Mouse (Mus musculus): ENCODE data around the gene Ushbp1.
"Not testable (repeated sequence)": the region's sequence is repeated elsewhere in the genome, so short reads cannot be mapped to it uniquely, and the experiment has no call there.

The Ushbp1 gene

DNA sequence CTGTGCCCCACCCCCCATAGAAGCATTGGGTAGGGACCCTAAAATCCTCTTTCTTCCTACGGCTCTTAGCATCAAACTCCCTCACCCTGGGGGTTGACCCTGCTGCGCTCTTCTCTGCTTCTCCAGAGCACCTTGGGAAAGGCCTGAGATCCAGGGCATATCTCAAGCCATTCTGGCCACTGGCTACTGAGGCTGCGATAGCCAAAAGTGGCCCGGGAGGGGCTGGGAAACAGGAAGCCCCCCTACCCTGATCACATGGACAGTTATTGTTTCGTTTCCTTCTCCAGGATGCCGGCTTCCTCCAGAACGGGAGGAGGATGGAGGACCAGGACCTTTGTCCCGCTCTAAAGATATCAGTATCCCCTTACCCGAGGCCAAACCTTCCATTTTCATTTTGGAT is at the start of gene Ushbp1:
Ushbp1 (minus strand) TSS at position 174 of the 400 bp plus-strand sequence.
- in situ Hi-C loops (cut with MboI; ENCODE audit: low sequenced_read_pairs), result no loop called here

DNA sequence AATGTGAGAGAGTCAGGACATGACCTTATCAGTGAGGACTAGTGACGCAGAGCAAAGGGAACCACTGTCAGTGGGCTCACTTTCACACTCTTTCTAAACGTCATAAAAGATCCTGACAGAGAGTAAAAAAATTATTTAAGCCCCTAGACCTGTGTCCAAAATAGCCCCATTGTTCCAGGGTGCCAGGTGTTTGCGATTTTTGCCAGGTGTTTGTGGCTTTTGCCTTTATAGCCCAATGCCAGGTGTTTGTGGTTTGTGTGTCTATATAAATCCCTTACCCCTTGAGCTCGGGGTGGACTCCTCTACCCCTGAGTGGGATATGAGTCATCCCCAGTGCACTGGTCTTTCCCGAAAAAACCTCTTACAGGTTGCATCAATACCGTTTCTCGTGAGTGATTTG is 49.5 kb upstream of the Ushbp1 start:
- in situ Hi-C loops (cut with MboI; ENCODE audit: low sequenced_read_pairs), result no loop called here

DNA sequence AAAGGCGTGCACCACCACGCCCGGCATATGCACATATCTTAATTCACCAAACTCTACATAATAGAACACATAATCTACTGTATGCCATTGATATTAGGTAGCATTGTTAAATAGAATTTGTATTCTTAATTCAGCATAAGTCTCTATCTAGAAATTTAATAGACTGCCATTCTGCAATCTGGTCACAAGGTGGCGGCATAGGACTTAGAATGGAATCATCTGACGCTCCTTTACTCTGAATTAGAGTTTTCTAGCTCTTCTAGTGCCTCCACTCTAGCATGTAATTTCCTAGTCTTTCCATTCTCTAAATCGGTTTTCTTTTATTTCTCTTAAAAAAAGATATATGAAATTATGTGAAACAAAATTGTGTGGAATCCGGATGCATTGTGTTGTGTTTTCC is 45.8 kb upstream of the Ushbp1 start:
- in situ Hi-C loops (cut with MboI; ENCODE audit: low sequenced_read_pairs), result no loop called here

DNA sequence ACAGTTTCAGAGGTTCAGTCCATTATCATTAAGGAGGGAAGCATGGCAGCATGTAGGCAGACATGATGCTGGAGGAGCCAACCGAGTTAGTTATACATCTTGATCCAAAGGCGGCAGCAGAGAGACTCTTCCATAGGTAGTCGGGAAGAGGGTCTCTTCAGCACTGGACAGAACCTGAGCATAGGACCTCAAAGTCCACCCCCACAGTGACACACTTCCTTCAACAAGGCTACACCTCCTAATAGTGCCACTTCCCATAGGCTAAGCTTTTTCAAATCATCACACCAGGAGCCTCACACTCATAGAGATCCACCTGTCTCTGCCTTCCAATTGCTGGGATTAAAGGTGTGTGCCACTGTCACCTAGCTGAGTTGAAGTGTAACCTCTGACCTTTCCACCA is 41.4 kb upstream of the Ushbp1 start:
- in situ Hi-C loops (cut with MboI; ENCODE audit: low sequenced_read_pairs), result no loop called here

DNA sequence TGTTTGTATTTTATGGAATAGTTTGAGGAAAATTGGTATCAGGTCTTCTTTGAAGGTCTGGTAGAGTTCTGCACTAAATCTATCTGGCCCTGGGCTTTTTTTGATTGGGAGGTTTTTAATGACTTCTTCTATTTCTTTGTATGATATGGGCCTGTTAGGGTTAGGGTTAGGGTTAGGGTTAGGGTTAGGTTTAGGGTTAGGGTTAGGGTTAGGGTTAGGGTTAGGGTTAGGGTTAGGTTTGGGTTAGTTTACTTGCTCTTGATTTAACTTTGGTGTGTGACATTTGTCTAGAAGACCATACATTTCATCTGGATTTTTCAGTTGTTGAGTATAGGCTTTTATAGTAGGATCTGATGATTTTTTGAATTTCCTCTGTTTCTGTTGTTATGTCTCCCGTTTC is 37.3 kb upstream of the Ushbp1 start:
- in situ Hi-C loops (cut with MboI; ENCODE audit: low sequenced_read_pairs), result not testable (repeated sequence)

- in situ Hi-C loops (cut with MboI; ENCODE audit: low sequenced_read_pairs), result no loop called here
Measured at GRCm38 (mm10) chr8:71422121-71422520, 26.5 kb upstream of the Ushbp1 start.

DNA sequence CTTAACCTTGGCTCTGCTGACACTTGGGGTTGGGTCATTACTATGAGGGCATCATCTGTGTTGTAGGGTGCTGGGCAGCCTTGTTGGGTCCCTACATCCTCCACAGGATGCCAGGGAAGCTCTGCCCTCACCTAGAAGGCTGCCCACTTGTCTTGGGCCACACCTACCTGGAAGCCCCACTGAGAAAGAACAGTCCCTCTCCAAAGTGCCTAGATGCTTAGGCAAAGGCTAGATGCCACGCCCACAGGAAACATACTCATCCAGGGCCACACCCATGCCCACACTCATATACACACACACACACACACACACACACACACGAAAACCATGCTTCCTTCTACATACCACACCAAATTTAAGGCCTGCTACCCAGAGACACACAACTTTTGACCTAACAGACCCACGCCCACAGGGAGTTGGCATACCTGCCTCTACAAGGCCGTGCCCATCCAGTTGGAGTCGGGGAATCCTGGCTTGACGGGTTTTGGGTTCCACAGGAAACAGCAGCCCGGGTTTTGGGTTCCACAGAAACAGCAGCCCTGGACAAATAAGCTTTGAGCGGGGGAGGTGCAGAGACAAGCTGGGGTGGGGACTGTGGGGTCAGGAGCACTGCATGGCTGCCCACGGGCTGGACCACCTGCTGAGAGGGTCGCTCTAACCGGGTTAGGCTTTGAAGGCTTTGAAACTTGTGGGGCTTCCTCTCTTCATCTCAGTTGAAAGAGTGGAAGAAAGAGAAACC is 16.1 kb upstream of the Ushbp1 start:
- in situ Hi-C loops (cut with MboI; ENCODE audit: low sequenced_read_pairs), result no loop called here

- in situ Hi-C loops (cut with MboI; ENCODE audit: low sequenced_read_pairs), result no loop called here
Measured at GRCm38 (mm10) chr8:71408231-71408630, 12.6 kb upstream of the Ushbp1 start.

GRCm38 (mm10) chr8:71407441-71407840 is 11.8 kb upstream of the Ushbp1 start:
- in situ Hi-C loops (cut with MboI; ENCODE audit: low sequenced_read_pairs), result no loop called here

- in situ Hi-C loops (cut with MboI; ENCODE audit: low sequenced_read_pairs), result no loop called here
Measured at GRCm38 (mm10) chr8:71406099-71407015, 10.8 kb upstream of the Ushbp1 start.

DNA sequence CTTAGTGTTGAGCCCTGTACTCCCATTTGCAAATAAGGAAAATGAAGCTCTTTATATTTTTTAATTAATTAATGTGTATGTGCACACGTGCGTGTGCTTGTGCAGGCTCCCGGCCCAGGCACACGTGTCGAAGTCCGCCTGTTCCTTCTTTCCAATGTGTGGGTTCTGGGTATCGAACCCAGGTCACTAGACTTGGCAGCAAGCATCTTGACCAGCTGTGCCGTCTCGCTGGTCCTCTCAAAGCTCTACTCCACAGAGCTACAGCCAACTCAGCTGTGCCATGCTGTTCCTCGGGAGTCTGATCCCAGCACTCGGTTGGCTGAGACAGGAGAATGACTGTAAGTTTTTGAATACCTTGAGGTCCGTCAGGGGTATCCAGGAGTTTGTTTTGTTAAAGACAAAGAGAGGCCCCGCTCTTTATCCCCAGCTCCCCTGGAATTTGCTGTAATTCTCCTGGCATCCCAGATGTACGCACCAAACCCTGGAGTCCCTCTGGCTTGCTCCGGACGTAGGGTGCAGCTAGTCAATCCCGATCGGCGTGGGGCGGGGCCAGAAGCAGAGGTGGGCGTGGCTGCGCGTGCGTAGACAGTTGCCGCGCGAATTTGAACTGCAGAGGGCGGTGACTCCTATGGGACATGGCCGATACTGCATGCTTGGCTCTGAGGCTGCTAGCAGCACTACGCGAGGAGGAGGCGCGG is 9.9 kb upstream of the Ushbp1 start, which contains the start of gene Ankle1:
Ankle1 (plus strand) TSS at position 610 of the 698 bp plus-strand sequence.
- in situ Hi-C loops (cut with MboI; ENCODE audit: low sequenced_read_pairs), result no loop called here

- in situ Hi-C loops (cut with MboI; ENCODE audit: low sequenced_read_pairs), result no loop called here
Measured at GRCm38 (mm10) chr8:71404951-71405351, 9.3 kb upstream of the Ushbp1 start.

DNA sequence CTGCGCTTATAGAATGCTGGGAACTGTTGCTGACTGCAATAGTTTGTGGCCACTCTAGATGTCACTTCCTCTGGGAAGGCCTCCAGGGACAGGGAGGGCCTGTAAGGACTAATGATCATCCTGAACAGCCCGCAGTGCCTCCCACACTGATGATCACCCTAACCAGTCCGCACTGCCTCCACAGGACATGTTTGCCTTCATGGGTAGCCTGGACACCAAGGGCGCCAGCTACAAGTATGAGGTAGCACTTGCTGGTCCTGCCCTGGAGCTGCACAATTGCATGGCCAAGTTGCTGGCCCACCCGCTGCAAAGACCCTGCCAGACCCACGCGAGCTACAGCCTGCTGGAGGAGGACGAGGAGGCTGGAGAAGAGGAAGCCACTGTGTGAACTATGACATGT is 8.4 kb upstream of the Ushbp1 start:
- in situ Hi-C loops (cut with MboI; ENCODE audit: low sequenced_read_pairs), result no loop called here

DNA sequence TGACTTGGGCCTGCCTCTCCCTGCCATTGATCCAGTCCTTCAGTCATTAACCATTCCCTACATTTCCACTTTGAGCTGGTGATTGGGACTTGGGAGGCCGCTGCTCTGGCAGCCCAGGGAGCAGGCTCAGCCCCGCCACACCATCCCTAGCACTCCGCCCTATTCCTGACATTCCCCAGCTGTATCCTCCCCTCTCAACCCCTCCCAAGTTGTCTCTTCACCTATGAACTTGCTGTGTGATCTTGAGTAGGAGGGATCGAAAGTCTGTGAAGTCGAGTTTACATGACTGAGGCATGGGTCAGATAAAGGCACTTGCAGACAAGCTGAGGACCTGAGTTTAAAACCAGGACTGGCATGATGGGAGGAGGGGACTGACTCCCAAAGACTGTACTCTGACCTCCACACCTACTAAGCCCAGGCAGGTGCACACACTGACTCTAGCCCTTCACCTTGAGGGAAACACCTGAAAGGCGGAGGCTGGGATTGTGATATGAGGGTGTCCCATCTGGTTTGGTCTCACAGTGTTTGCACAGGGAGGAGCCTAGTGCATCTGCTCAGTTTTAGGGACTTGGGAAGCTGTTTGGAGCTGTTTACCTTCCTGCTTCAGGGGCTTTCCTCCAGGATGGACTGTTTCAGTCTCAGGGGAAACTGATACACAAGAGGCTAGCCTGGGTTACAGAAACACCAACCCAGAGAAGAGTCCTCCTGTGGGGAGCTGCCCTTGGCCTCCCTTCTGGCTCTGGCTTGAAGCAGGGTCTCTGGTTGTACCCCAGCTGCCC is 7.7 kb upstream of the Ushbp1 start:
- in situ Hi-C loops (cut with MboI; ENCODE audit: low sequenced_read_pairs), result no loop called here

DNA sequence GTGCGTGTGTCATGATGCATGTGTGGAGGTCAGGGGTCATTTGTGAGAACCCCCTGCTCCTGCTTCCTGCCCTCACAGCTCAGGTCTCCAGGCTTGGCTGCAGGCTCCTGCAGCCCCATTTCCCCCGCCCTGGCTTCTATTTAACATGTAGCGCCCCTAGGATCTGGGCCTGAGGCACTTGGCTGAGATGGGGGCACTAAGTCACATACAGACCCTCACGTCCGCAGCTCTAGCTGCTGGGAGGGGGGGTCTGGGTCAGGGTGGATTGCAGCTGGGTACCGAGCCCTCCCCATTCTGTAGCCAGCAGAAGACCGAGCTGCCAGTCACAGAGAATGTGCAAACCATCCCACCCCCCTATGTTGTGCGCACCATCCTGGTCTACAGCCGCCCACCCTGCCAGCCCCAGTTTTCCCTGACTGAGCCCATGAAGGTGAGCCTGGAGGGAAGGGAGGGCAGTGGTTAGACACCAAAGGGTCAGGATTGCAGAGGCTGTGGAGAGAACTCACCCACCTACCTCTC is 6.9 kb upstream of the Ushbp1 start:
- in situ Hi-C loops (cut with MboI; ENCODE audit: low sequenced_read_pairs), result no loop called here

DNA sequence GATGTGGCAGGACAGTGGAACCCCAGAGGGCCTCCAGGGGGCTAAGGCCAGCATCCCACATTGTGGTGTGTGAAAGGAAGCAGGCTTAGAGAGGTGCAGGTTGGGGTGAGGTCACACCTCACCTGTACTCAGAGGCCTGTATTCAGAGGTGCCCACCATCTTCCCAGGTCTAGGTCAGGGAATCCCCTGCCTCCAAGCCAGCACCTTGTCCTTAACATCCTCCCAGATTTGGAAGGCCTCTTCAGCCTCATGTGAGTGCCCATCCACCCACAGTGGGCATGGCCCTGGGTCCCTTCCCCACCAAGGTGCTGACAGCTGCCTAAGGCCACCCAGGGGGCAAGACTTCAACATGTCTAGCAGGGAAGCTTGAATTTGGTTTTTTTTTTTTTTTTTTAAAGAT is 5.9 kb upstream of the Ushbp1 start:
- in situ Hi-C loops (cut with MboI; ENCODE audit: low sequenced_read_pairs), result no loop called here

DNA sequence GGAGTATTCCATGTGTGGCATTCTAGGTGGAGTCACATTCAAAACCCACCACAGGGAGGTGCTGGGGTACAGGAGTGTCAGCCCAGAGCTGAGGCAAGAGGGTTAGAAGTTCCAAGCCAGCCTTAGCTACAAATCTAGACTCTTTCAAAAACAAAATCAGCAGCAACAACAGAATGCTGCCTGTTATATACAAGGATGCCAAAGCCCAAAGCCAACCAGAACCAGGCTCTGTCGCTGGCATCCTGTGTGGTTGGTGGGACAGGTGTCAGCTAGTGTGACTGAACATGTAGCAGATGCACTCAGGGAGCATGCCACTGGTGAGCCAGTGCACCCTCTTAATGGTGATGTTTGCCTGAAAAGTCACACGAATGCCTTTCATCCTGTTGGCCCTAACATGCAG is 5.2 kb upstream of the Ushbp1 start:
- in situ Hi-C loops (cut with MboI; ENCODE audit: low sequenced_read_pairs), result no loop called here

GRCm38 (mm10) chr8:71397701-71398100 is 2.1 kb upstream of the Ushbp1 start:
- in situ Hi-C loops (cut with MboI; ENCODE audit: low sequenced_read_pairs), result no loop called here

DNA sequence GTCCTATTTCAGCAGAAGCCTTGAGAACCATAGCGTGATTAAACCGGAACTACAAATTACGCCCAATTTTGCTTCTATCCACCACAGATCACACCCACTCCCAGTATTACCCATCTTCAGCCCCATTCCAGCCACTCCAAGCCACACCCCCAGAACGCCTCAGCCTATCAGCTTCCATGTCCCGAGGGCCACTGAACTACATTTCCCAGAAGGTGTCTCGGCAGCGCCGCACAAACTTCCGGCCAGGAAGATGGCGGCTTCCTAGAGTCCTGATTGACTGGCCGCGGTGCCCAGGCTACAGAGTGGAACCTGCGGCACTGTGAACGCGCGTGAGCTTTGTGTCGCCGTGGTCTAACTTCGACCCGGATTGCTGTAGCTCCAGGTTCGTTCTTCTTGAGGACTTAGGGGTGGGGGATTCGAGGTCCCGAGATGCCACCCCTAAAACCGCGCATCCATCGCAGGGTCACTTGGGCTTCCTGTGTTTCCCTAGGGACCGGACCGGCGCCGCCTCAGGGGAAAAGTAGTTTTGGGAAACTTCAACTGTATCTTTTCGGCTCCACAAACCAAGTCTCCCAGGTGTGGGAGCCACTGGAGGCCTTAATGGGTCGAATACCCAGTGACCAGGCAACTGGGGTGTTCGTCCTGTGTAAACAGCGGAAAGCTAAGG is 1.2 kb upstream of the Ushbp1 start, which contains the start of gene Babam1:
Babam1 (plus strand) TSS at position 223 of the 667 bp plus-strand sequence.
- in situ Hi-C loops (cut with MboI; ENCODE audit: low sequenced_read_pairs), result no loop called here

GRCm38 (mm10) chr8:71395071-71395470 is 531 bp downstream of the Ushbp1 start:
- in situ Hi-C loops (cut with MboI; ENCODE audit: low sequenced_read_pairs), result no loop called here

All from CH12F3 (cell line).